Mouse (Mus musculus) WW6 (cell line): ENCODE data around the gene Agmo.

ENCODE experiments used
- DNase-seq: peaks from one replicate; pipeline ENCODE4 v3.0.0-alpha.2; 2013; ENCODE audit warnings: low read depth, low spot score

Gene Agmo

GRCm38 (mm10) chr12:37241566-37242021 lies at the start of gene Agmo:
Gene Agmo, plus strand, starts transcription at chr12:37241641.
- no peak for DNase-seq

GRCm38 (mm10) chr12:37231119-37231518 lies 10.3 kb upstream of the Agmo start:
- no peak for DNase-seq

- DNase-seq: no peak
These were observed 371 bp upstream of the Agmo start for GRCm38 (mm10) chr12:37240975-37241565.

GRCm38 (mm10) chr12:37242484-37242883 lies 1.0 kb downstream of the Agmo start:
- no peak for DNase-seq

GRCm38 (mm10) chr12:37244876-37245275 lies 3.4 kb downstream of the Agmo start:
- DNase-seq: no peak

GRCm38 (mm10) chr12:37251688-37252087 lies 10.2 kb downstream of the Agmo start:
- DNase-seq: no peak

- DNase-seq: no peak
These were observed 15.7 kb downstream of the Agmo start for GRCm38 (mm10) chr12:37257099-37257498.

GRCm38 (mm10) chr12:37259771-37260528 lies 18.5 kb downstream of the Agmo start:
- no peak for DNase-seq

- DNase-seq: no peak
These were observed 22.2 kb downstream of the Agmo start for GRCm38 (mm10) chr12:37263685-37264084.

DNA sequence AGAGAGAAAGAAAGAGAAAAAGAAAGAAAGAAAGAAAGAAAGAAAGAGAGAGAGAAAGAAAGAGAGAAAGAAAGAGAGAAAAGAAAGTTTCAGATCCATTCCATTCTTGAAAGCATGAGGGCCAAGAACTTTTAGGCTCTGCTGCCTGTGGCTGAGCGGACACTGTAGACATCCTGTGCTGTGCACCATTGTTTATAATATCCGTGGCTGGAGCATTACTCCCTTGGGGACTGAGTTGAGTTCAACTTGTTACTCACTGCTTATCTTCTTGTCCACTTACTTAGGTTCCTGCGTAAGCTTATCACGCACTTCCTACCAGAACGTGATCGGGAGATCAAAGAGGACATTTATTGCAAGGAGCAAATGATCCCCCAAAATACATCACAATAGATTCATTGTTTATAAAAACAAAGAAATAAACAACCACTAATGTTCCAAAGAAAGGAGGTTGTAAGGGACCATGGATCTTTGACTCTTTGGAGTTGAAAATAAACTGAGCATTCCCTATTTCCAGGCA lies 27.3 kb downstream of the Agmo start:
- DNase-seq: no peak

GRCm38 (mm10) chr12:37272660-37273059 lies 31.2 kb downstream of the Agmo start:
- no peak for DNase-seq

GRCm38 (mm10) chr12:37273964-37274657 lies 32.7 kb downstream of the Agmo start:
- no peak for DNase-seq

GRCm38 (mm10) chr12:37274658-37275019 lies 33.2 kb downstream of the Agmo start:
- DNase-seq: no peak

GRCm38 (mm10) chr12:37306956-37307466 lies 65.6 kb downstream of the Agmo start:
- DNase-seq: no peak

DNA sequence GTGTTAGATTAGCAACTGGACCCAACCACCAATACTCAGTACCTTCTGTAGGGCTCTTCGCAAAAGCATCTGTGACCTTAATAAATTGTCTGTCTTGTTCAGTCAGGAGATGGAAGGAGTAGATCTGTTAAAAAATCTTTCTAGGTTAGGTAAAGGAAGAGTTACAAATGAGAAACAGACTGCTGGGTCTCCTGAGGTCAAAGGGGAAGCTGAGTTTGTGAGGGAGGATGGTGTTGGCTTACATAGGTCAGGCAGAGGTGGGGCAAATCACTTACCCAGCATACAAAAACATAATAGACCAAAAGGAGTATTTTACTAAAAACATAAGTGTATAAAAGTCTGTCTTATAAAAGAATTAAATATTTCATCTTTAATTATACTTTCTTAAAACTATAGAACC lies 69.3 kb downstream of the Agmo start:
- no peak for DNase-seq

DNA sequence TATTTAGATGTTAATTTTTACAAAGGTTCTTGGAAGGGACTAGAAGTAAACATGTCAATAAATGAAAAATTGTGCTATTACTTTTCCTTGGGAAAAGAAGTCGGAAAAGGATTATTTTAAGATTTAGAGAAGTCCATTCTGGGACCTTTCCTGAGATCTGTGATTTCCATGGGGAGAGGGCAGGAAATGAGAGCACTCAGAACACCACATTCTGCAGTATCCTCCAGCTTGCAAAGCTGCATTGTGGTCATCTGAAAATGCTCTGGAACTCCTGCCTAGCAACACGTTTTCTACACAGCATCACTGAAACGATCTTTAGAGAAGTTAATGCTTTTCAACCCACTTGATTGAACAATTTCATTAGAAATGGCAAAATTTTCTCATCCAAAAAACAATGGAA lies 81.4 kb downstream of the Agmo start:
- DNase-seq: no peak

- no peak for DNase-seq
These were observed 93.5 kb downstream of the Agmo start for GRCm38 (mm10) chr12:37334987-37335386.

DNA sequence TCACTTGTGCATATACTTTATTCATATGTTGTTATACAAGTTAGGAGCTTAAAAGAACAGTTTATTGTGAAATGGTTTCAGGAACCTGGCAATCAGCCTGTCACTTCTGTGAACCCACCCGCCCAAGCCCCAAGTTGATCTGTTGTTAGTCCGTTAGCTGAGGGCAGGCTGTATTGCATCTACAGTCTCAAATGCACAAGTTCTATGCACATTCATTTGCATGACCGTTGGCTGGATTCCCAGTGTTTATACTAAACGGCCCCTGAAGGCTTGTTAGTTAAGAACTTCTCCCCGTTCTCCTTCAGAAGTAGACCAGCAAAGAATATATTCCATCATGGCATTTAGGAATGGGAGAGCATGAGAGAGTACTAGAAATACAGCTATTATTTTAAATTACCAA lies 102.8 kb downstream of the Agmo start:
- no peak for DNase-seq

DNA sequence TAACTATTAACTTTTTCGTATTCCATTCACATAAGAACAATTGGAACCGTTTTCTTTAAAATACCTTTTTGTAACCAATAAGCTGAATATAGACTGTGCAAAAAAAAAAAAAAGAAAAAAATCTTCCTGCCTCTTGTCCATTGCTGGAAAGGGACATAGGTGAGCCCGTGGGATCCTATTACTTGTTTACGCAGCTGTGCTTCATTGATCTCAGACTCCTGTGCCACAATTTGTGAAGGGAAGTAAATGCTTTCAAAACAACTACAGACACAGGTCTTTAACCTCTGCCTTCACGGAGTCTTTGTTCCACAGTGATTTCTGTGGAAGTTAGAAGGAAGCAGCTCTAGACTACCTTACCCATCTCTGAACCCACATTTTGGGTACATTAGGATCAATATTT lies 104.3 kb downstream of the Agmo start:
- DNase-seq: no peak

- DNase-seq: no peak
These were observed 150.9 kb downstream of the Agmo start for GRCm38 (mm10) chr12:37392316-37392715.

GRCm38 (mm10) chr12:37402541-37402940 lies 161.1 kb downstream of the Agmo start:
- no peak for DNase-seq

DNA sequence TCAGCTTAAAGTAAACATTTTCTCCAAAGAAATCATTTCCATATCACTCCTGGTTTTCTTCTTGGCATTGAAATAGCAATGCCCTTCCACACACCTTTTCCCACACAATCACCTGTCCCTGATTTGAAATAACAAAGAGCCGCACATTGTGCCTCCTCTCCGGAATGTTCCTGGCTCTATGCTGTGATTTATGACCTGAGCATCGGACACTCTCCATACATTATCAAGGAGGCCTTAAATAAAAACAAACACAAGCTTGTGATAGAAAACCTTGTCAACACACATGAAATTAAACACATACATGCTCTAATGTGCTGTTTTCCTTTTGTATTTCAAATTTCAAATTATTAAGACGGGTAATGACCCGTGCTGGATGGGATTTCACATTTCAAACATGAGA lies 184.9 kb downstream of the Agmo start:
- no peak for DNase-seq
